Mouse (Mus musculus) cerebral cortex, adult 2 months (tissue): ENCODE data around the gene Klb.

ENCODE experiments used
- WGBS: fragments of 180-500 bp; shearing (Covaris S2); methylation state at CpG from one replicate; pipeline ENCODE4 v1.1.7; 2018; 5-methylcytosine and 5-hydroxymethylcytosine counted together

Klb gene

DNA sequence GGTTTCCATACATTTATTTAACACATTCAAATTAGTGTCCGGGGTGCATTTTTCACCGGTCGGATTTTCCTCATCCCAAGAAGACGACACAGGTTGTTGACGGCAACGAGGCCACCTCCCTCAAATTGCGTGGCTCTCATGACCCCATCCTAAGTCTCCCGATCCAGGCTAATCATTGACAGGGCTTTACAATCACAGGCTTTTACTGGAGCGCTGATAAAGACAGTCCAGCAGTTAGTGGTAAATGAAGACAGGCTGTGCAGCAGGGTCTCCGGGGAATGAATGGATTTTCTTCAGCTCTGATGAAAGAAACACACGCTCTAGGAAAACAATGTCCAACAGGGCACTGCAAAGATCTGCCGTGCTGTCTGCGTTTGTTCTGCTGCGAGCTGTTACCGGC lies at the start of gene Klb:
Klb (plus strand) TSS at position 147 of the 400 bp plus-strand sequence.
- 48% methylated on average over 15 of the region's 15 CpGs for WGBS

DNA sequence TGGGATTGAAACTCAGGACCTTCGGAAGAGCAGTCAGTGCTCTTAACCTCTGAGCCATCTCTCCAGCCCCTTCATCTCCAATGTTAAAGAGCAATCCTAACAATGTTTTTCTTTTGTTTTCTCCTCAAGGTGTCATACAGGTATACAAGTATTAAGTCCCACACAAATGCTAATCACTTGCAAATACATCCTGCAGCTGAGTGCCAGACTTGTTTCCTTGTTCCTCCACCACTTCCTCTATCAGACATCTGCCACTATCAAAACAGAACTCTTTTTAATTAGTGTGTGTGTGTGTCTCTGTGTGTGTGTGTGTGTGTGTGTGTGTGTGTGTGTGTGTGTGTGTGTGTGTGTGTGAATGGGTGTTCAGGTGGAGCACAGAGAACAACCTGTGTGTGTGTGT lies 48.5 kb upstream of the Klb start:
- 91% methylated on average over 1 of the region's 1 CpGs for WGBS

DNA sequence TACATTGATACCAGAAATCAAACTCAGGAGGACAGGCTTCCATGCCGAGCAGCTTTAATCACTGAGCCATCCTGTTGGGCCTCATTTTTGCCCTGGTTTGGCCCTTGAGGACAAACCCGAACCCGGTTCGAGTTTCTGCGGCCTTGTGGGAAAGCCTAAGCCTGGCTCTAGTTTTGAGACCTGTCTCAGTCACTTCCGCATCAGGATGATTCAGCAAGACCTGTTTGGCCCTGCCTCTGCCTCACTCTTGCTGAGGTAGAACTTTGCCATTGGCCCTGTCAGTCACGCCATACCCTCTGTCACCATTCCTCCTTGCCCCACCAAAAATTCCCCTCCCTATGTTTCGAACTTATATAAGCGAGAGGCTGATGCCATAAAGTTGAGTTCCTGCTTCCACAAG lies 48.0 kb upstream of the Klb start:
- WGBS, result 96% methylated on average over 9 of the region's 9 CpGs

DNA sequence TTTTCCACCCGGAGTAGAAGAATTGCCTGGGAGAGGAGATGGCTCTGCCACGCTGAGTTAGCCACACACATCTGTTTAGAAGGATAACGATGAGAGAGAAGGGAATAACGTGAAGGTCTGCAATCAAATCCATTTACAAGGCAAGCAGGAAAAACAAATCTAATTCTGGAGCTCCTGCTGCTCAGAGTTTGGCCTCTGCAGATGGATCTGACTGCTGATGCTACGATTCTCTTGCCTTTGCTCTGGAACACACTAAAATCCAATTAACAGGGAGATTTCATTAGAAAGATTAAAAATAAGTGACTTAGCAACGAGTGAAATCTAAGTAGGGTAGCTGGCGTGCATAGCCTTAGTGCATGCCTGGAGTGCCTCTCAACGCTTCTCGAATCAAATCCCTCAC lies 42.6 kb upstream of the Klb start:
- WGBS, result 57% methylated on average over 9 of the region's 9 CpGs

DNA sequence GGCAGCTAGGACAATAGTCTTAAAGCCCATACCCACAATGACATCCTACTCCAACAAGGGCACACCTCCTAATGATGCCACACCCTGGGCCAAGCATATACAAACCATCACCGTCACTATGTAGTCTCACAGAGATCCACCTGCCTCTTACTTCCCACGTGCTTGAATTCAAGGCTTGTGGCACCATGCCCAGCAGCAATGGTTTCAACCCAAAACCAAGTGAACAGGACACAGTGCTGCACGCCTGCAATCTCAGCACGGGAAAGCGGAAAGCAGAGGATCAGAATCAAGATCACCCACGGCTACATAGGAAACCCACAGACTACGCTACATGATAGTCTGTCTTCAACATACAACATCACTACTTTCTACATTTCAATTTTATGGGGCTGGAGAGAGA lies 39.9 kb upstream of the Klb start:
- WGBS, result 84% methylated on average over 7 of the region's 7 CpGs

DNA sequence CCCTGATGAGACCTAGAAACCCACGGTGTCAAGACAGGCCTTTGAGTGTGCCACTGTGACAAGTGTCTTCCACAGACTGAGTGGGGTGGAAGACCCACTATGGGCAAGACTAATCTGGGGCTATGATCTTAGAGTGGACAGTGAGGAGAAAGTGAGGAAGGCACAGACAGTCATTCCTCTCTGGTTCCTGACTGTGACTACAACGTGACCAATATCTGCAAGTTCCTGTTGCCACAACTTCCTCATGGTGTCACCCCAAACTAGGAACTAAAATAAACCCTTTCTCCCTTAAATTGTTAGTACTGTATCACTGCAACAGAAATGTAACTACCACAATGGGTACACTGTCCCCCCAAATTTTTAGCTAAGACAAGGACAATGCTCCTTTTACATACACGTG lies 39.2 kb upstream of the Klb start:
- 91% methylated on average over 3 of the region's 3 CpGs for WGBS

DNA sequence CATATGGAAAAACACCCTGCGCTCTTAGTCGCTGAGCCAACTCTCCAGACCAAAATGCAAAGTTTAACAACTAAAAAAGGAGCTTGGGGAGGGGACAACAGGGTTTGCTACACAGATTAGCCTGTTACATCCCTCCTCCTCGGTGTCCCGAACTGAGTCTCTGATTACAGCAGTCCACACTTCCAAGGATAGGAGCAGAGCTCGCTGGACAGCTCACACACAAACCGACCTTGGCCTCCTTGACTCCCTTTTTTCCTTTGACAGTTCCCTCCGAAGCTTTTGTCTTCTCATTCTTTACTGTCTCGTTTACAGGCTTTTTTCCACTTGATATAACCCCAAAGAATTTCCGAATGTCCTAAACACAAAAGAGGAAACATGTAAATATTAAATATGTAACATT lies 28.9 kb upstream of the Klb start:
- 83% methylated on average over 9 of the region's 9 CpGs for WGBS

DNA sequence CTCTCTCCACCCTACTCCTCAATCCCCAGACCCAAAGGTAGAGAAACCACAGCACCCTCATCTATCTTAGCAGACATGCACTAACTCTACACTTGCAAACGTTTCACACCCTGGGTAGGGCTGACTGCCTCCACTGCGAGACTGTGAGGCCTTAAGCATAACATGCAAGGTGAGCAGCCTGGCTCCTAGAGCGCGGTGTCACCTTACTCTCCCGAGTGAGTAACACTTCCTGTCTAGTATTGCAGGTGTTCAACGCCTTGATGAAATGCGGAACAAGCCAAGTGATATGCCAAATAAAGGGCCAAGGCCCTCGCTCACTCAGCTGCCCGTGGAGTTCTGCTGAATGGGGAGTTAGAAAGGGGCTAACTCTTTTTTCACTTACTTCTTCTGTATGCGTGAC lies 25.9 kb upstream of the Klb start:
- 87% methylated on average over 10 of the region's 10 CpGs for WGBS

DNA sequence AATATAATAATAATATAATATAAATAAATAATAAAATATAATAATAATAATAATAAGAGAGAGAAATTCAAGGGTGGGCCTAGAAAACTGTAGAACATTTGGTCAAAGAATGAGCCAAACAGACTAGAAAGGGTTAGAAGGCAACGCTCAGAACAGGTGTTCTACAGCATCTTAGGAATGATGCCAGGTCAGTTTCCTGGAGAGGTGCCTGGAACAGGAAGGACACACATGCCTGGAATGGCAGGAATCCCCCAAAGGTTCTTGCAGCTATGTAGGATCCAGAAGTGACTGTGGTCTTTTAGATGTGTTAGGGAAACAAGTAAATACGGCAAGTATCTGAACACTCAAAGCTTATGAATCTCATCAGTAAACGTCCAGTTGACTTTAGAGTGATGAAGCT lies 23.8 kb upstream of the Klb start:
- WGBS, result 89% methylated on average over 3 of the region's 3 CpGs

DNA sequence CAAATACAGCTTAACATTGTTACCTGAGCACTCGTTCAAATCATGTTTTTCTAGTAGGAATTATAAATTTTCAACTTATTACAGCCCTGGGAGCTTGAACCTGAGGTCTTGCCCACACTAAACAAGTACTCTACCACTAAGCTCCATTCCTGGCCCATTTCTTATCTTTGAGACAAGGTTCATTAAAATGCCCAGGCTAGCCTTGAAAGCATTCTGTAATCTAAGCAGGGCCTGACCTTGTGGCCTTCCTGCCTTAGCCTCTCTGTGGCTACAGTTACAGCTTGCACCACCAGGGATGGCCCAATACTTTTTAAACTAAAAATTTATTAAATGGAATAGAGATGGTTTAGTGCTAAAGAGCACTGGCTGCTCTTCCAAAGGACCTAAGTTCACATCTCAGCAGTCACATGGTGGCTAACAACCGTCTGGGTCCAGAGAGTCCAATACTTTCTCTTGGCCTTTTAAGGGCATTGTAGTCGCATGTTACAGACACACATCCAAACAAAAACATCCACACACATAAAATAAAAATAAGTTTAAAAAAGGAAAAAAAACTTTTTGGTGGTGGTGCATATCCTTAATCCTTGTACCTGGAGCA lies 23.3 kb upstream of the Klb start:
- 93% methylated on average over 3 of the region's 3 CpGs for WGBS

DNA sequence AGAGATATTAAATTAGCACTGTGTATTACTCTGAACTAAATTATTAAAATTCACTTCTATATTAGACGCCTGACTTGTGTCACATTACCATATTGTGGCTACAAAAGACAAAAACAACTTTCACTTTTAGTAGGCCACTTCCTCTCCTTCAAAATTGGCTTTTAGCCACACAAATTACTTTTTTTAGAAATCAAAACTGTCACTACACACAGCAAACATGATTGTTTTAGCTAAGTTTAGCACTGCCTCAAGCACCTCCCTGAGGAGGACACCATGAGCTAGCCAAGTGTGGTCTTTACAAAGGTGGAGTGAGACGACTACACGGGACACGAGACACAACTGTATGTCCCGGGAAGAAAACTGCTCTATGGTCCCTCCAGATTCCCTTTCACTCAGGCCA lies 21.9 kb upstream of the Klb start:
- 64% methylated on average over 5 of the region's 5 CpGs for WGBS

DNA sequence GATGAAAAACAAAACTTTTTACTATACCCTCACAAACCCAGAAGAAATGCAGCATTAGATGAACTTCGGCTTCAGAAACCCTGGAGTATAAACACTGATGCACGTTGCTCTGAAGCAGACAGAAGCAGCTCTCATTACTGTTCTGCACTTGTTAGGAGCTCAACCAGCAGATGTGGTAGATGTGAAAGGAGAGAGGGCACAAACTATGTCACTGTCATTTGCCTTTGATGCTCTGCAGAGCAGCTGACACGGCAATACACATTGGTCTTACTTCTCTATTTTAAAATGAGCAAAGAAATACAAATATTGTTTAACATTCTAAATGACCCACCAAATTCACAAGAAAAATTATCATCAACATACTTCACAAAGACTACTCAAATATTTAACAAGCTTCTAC lies 18.1 kb upstream of the Klb start:
- WGBS, result 70% methylated on average over 3 of the region's 3 CpGs

DNA sequence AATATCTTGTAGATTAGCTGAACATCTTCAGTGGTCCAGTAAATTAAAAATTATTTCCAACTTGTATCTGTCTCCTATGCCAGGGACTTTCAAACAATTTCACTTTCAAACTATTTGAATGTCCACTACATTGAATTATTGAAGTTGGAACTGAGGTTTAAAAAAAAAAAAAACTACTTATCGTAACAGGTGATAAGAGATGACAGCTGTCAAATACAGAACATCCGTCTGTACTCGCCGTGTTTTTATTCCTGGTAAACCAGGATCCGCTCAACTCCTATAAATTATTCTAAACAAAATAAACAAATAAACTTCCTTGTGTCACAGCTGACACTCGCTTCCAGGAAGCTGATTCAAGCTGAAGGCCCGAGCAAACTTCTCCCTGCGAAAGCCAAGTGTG lies 13.3 kb upstream of the Klb start:
- WGBS, result 7% methylated on average over 8 of the region's 8 CpGs

DNA sequence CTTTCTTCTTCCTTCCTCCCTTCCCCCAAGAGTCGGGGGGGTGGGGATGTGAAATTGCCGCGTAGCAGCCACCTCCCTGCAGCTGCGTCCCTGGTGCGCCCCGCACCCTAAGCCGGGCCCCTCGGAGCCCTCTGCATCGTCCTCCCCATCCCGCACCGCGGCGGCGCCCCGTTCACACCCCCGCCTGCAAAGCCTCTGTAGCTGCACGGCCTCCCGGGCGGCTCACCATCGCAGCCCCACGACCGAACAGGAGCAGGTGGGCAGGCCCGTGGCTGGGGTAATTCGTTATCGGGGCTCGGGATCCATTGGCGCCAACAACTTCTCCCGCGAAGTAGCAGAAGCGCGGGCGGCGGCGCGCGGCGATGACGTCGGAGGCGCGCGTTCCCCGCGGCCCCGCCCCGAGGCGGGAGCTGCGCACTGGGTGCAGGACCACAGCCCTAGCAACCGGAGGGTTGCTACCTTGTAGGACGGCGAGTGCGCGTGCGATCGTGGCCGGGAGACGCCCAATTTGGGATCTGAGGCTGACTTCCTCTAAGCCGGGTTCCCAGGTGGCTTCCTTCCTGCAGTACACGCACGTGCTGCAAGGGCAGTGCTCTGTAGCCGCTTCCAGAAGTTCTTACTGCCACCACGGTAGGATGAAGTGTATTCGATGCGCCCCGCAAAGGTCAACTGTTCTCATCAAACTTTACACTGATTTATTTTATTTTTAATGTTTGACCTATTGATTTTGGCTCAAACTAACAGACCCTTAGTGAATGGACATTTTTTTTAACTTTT lies 12.6 kb upstream of the Klb start, which contains the start of gene Rfc1:
Rfc1 (minus strand) TSS at position 373 of the 777 bp plus-strand sequence.
- under 1% methylated on average over 65 of the region's 65 CpGs for WGBS

DNA sequence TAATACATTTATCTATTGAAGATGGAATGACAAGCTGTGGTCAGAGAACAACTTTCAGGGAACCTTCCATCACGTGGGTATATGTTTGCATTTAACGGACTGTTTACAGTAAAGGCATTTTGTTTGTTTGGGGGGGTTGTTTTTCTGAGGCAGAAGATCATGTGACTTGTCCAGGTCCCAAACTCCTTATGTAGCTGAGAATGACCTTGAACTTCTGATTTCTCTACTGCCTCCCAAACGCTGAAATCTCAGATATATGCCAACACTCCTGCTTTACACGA lies 12.1 kb upstream of the Klb start:
- WGBS, result 15% methylated on average over 4 of the region's 4 CpGs

DNA sequence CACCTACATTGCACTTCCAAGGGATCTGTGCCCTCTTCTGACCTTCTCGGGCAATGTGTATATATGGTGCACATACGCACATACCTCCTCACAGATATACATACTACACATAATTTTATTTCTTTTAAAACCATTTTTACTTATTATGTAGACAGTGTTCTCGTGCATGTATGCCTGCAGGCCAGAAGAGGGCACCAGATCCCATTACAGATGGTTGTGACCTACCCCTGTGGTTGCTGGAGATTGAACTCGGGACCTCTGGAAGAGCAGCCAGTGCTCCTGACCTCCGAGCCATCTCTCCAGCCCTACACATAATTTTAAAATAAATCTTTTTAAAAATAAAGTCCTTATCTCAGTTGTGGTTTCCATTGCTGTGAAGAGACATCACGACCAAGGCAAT lies 9.7 kb upstream of the Klb start:
- 83% methylated on average over 6 of the region's 6 CpGs for WGBS

DNA sequence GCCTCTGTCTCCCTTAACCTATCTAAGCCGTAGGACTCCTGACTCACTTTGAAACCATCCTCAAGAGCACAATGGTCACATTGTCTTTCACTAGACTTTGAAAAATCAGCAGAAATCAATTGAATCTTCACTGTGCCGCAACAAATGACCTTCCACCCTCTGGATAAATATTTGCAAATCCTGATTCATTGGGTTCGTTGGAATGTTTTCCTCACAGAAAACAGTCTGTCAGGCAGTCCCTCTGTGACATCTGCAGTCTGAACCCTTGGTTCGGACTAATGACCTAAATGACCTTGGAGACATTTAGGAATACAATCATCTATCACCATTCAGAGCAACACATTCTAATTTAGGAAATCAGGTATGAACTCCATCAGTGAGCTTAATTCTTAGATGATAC lies 7.9 kb upstream of the Klb start:
- WGBS, result 68% methylated on average over 4 of the region's 4 CpGs

DNA sequence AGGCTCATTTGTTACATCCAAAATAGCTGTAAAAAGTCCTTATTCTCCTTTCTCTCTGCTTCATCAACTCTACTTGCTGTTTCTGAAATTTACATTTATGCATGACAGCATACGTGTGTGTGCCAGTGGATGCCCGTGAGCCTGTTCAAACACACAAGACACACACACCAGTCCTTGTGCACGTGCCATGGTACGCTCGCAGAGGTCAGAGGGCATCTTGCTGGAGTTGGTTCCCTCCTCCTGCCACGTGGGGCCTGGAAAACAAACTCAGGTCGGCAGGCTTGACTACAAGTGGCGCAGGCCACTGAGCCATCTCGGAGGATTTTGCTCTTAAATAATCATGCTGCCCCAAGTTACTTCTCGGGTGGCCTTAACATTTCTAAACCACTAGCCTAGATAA lies 2.4 kb downstream of the Klb start:
- 83% methylated on average over 10 of the region's 10 CpGs for WGBS

DNA sequence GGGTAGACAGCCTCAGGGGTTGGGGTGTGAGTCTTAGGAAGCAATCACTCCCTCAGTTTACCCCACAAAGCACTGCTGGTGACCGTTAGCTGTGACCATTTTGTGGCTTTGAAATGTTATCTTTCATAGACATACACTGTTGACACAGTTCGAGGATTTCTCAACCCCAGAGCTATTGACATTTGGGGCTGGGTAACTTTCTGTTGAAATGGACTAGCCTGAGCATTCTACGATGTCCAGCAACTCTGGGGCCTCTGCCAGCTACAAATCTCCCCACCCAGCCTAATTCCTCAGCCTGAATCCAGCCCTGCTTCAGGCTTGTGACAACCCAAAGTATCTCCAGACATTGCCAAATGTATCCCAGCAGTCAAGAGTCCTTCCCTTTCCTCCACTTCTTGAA lies 6.0 kb downstream of the Klb start:
- WGBS, result 81% methylated on average over 3 of the region's 3 CpGs

DNA sequence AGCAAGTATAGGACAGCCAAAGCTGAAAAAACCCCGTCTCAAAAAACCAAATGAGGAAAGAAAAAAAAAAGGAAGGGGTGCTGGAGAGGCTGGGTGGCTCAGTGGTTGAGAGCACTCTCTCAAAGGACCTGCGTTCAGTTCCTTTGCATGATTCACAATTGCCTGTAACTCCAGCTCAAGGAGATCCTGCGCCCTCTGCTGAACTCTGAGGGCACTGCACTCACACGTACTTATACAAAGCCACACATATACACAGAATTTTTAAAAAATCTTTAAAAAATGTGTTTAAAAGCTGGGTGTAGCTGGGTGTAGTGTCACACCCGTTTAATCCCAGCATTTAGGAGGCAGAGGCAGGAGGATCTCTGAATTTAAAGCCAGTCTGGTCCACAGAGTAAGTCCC lies 6.9 kb downstream of the Klb start:
- 77% methylated on average over 5 of the region's 5 CpGs for WGBS

DNA sequence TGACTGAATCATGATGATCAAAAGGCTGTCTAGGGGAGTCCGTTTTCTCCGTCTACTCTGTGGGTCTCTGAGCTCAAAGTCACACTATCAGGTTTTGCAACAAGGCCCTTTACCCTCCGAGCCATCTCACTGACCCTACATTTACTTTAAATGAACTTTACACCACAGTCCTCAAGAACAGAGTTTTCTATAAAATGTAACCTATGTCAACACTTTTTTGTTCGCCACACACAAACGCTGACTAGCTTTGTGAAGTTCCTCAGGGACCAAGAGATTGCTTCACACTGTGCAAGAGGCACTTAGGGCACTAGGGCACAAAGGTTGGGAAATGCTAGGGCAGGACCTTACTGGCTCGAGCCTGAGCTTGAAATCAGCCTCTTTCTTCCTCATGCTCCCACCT lies 8.7 kb downstream of the Klb start:
- 92% methylated on average over 6 of the region's 6 CpGs for WGBS

DNA sequence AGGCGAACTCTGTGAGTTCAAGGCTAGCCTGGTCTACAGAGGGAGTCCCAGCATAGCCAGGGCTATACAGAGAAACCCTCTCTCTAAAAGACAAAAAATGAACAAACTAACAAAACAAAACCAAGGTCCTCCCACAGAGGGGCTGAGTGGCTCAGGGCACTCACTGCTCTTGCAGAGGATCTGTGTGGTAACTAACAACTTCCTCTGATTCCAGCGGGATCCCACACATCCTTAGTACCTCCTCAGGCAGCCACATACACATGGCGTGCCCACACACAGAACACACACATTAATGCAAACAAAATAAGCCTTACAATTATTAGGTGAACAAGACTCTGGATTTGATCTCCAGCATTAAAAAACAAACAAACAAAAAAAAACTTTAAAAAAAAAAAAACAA lies 9.7 kb downstream of the Klb start:
- 83% methylated on average over 3 of the region's 3 CpGs for WGBS

DNA sequence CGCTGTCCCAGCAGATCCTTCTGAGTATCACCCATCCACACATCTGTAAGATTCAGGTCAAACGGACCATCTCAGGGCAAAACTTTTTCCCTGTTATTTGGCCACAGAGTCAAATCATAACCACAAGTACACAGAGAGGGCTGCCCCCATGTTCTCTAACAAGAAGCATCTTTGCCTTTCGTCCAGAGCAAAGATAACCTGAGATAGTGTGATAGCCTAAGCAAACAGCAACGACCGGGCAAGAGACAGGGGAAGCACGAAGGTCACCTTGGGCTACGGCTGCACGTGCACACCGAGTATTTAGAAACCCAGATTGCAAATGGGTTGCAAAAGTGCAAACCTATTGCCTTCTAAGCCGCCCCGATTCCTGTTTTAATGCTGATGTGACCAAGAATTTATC lies 19.7 kb downstream of the Klb start:
- 90% methylated on average over 11 of the region's 11 CpGs for WGBS

DNA sequence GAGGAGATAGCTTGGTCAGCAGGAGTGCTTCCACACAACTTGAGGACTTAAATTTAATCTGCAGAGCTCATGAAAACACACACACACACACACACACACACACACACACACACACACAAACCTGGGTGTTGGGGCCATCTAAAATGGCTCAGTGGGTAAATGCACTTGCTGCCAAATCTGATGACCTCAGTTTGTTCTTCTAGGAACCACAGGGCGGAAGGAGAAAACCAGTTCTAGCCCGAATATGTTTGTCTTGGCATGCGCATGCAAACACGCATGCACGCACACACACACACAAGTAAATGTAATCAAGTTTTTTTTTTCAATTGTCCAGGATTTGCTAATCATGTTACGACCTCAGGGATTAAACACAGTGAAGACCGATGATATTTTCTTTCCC lies 23.4 kb downstream of the Klb start:
- WGBS, result 93% methylated on average over 7 of the region's 7 CpGs
